Mouse (Mus musculus) kidney, postnatal 14 days (tissue): ENCODE measurements at regions not wholly inside any gene's neighbourhood (a gene's known extent, or its start where the extent isn't known, plus 50 kb on each side); places are given as distances from the start of the nearest gene placed in this dataset.
A peak's percentile ranks its signal among the peaks of the same experiment; 100 is the strongest.
"Not testable (repeated sequence)": the region's sequence is repeated elsewhere in the genome, so short reads cannot be mapped to it uniquely, and the experiment has no call there.

Experiments
- DNase-seq: peaks from one replicate; pipeline ENCODE4 v3.0.0; 2022; ENCODE audit warnings: mixed read lengths

GRCm38 (mm10) chr15:38410462-38410861, 985.1 kb downstream of the 4930447A16Rik start:
- DNase-seq = no peak

DNA sequence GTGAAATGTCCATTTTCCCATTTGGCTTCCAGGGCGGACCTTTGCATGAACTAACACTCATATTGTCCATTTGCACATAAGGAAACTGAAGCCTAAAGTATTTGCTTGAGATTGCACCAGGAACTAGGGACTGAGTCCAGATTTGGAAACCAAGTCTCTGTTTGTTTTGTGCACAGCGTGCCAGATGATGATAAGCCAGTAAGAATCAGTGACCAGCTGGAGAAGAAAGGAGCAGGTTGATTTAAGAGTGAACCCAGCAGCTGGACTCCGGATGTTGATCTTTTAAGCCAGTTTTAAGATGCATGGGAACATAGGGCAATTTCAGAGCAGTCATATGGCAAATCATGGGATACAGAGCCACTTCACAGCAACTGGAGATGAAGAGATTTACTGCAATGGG, 987.1 kb downstream of the 4930447A16Rik start:
- DNase-seq = no peak

GRCm38 (mm10) chr15:38413329-38413728, 988.0 kb downstream of the 4930447A16Rik start:
- no peak for DNase-seq

DNA sequence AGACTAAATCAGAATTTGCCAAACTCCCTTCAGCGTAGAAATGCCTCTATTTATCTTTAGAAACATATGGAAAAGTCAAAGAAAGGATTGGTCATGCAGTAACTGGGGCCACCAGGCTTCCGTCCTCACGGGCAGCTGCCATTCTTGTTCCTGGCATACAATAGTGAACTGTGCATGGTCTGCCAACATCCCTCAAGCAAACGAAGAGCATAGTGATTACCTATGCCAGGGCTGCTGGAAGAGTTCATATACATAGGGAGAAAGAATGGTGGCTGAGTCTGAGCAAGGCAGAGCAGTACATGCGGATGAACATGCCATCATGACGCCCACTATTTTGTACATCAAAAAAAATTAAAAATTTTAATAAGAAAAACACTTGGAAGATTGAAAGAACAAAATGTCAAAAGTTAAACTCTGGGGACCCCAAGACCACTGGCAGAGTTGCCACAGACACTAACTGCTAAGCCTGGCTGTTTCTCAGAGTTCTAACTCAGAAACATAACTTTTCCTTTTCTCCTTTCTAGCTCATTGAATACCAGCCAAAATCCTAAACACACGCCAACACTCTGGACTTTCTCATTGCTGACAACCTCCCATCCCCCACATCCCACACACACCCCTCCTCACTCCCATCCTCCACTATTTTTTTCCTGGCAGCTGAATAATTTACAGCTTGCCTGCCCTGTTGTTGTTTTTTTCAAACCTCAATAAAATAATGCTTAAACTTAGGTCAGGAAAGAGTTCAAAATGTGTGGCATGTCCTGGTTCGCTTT, 989.1 kb downstream of the 4930447A16Rik start:
- peak; percentile 55 for DNase-seq

- DNase-seq = no peak
These were observed 989.7 kb downstream of the 4930447A16Rik start for GRCm38 (mm10) chr15:38415091-38415486.

DNA sequence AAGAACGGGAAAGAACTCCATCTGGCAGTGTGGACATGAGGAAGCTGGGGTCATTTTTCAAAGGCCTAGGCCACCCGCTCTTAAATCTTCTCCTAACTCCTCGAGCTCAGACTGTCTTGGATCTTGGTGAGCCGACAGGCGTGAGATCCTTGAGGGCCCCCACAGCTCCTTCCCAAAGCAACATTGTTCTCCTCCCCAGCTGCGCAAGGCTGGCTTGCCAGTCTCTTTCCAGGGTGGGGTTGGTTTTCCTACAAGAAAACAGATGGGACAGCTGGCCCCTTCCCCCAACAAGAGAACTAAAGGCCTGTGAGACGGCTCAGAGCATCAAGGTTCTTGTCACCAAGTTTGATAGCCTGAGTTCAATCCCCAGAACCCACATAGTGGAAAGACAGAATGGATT, 994.3 kb downstream of the 4930447A16Rik start:
- DNase-seq = peak; percentile 46

GRCm38 (mm10) chr15:38420784-38421183, 995.4 kb downstream of the 4930447A16Rik start:
- peak; percentile 19 for DNase-seq

DNA sequence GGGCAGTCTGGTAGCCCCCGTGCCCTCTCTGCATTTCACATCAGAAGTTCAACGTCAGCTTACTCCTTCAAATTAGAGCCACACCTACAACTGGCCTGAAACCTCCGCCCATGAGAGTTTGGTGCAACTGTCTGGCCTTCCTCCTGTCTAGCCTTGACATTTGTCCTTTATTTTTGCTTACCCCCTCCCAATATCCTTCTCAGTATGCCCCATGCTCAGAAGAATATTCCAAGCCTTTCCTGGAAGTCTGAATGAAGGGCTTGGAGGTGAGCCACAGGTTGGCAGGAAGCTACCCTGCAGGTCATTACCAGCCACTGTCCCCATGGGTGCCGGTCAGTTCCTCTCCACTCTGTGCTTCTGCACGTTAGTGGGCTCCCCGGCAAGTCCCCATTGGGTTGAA, 997.4 kb downstream of the 4930447A16Rik start:
- no peak for DNase-seq

DNA sequence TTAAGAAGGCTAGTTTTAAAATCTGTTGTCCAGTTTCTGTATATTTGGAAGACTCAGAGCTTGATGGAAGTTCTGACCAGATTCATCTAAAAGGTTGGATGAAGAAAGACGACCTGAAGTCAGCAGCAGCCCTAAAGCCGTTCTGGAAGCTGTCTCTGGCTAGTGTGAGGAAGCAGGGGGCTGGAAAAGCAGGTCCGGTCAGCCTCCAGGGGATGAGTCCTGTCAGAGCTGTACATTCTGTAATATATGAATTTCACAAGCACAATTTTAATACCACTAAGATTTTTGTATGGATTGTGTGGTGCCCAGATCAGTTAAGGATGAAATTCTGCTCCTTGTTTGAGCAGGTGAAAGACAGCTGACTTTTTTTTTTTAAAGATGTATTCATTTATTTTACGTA, 1000.2 kb downstream of the 4930447A16Rik start:
- no peak for DNase-seq

GRCm38 (mm10) chr15:38427966-38428365, 1002.6 kb downstream of the 4930447A16Rik start:
- no peak for DNase-seq

GRCm38 (mm10) chr15:38431668-38432067, 1006.3 kb downstream of the 4930447A16Rik start:
- peak; percentile 81 for DNase-seq

- no peak for DNase-seq
These were observed 1008.0 kb downstream of the 4930447A16Rik start for GRCm38 (mm10) chr15:38433386-38433785.

GRCm38 (mm10) chr15:38434239-38434638, 1008.9 kb downstream of the 4930447A16Rik start:
- DNase-seq = not testable (repeated sequence)
